14 mouse cellular contexts compared by ENCODE assay signal in the genomic region with DNA sequence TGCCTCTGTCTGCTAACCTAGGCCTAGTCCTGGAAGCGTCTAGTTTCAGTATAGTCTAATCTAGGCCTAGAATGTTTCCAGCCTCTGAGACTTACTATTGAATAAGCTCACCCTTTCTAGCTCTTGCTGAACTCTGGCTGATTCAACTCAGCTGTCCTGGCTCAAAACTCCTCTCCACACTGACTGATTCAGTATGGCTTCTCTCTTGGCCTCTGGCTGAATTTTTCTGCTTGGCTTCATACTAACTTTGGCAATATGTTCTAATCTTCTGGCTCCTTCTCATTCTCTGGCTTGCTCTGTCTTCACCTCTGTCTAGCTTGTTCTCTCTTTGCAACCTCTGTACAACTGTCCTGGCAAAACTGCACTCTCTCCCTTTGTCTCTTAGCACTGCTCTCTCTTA. TPM values are rescaled to one million over a fixed set of nuclear protein-coding genes. Genes with fewer than 3 reads are reported as not detected.
DNase-seq lines count a peak whose midpoint lies in the region; ATAC-seq and TF ChIP-seq lines count a peak whose summit lies in the region.
"Had no signal": no experiment of that assay in that cellular context is flagged by ENCODE, and none has a peak within 500 bp of the region (broad histone marks: within the 10 kb centered on the region; RNA-seq: fewer than 3 reads in every experiment).

No protein-coding gene starts in this region.

- no peaks in the 10 kb centered on the region for H3K27me3 ChIP-seq in kidney, adult 2 months (replicated peaks; ENCODE audit: control insufficient read depth, insufficient read depth, low read length)
- no peaks in the 10 kb centered on the region for H3K27me3 ChIP-seq in liver, embryonic 13.5 days
- H3K27me3 ChIP-seq: embryonic facial prominence, embryonic 12.5 days; forebrain, embryonic 15.5 days; midbrain, embryonic 13.5 days had no signal

- no peak for TF ChIP-seq POLR2A in kidney, adult 2 months (IDR thresholded peaks at IDR 0.05; ENCODE audit: low read depth, low read length)
- no peak for TF ChIP-seq POLR2A in lung, adult 2 months (IDR thresholded peaks at IDR 0.05; ENCODE audit: borderline replicate concordance, extremely low read depth, low read depth, low read length)

- H3K27ac ChIP-seq in kidney, adult 2 months (ENCODE audit: insufficient read depth, low read depth, low read length): peak overlapping the region; percentile 85; the same call in 1 of the 2 replicates
- H3K27ac ChIP-seq in liver, embryonic 13.5 days: peak overlapping the region; percentile 32
- H3K27ac ChIP-seq: embryonic facial prominence, embryonic 12.5 days; forebrain, embryonic 15.5 days; hindbrain, embryonic 14.5 days; midbrain, embryonic 13.5 days had no signal

- peak; percentile 58 for DNase-seq in kidney, adult 2 months
- DNase-seq in kidney, adult 11 months: no peak
- DNase-seq in lung, postnatal 25 days (ENCODE audit: low spot score): peak; percentile 47
- DNase-seq in lung, adult 2 months: no peak
- no peak for DNase-seq in liver, embryonic 13.5 days
- no peak for DNase-seq in layer of hippocampus, postnatal 36 days
- DNase-seq: cerebellum, adult 9-11 months; lung, embryonic 14.5 days had no signal

- H3K9ac ChIP-seq in liver, embryonic 13.5 days: no peak overlapping the region
- H3K9ac ChIP-seq: embryonic facial prominence, embryonic 12.5 days; forebrain, embryonic 15.5 days; hindbrain, embryonic 14.5 days; lung, embryonic 14.5 days; midbrain, embryonic 13.5 days had no signal

- peaks cover 36% of the 10 kb centered on the region for H3K4me1 ChIP-seq in kidney, adult 2 months (ENCODE audit: control insufficient read depth, insufficient read depth, low read length)
- H3K4me1 ChIP-seq in lung, adult 2 months (ENCODE audit: control insufficient read depth, insufficient read depth, low read length): peaks cover 26% of the 10 kb centered on the region
- peaks cover 55% of the 10 kb centered on the region for H3K4me1 ChIP-seq in liver, embryonic 13.5 days (replicated peaks)
- H3K4me1 ChIP-seq: embryonic facial prominence, embryonic 12.5 days had no signal

- H3K4me2 ChIP-seq in liver, embryonic 13.5 days: no peak overlapping the region
- H3K4me2 ChIP-seq: embryonic facial prominence, embryonic 12.5 days; forebrain, embryonic 15.5 days; hindbrain, embryonic 14.5 days; lung, embryonic 14.5 days; midbrain, embryonic 13.5 days had no signal

- no peaks in the 10 kb centered on the region for H3K9me3 ChIP-seq in liver, embryonic 13.5 days (replicated peaks)
- H3K9me3 ChIP-seq: embryonic facial prominence, embryonic 12.5 days; forebrain, embryonic 15.5 days; midbrain, embryonic 13.5 days had no signal

- 76% methylated on average over 1 of the region's 1 CpGs for WGBS in kidney, adult 2 months
- WGBS in lung, adult 2 months: 79% methylated on average over 1 of the region's 1 CpGs
- WGBS in liver, embryonic 13.5 days (ENCODE audit: insufficient replicate concordance): 83% methylated on average over 1 of the region's 1 CpGs

- H3K36me3 ChIP-seq in kidney, adult 2 months (ENCODE audit: control insufficient read depth, insufficient read depth, low read length): no peaks in the 10 kb centered on the region
- peaks cover 43% of the 10 kb centered on the region for H3K36me3 ChIP-seq in liver, embryonic 13.5 days

- H3K4me3 ChIP-seq in kidney, adult 2 months (ENCODE audit: insufficient read depth, low read depth, low read length): no peak overlapping the region
- H3K4me3 ChIP-seq in lung, adult 2 months (replicated peaks; ENCODE audit: extremely low read depth, low read depth, low read length): no peak overlapping the region
- no peak overlapping the region for H3K4me3 ChIP-seq in liver, embryonic 13.5 days (replicated peaks)
- H3K4me3 ChIP-seq: embryonic facial prominence, embryonic 12.5 days; forebrain, embryonic 15.5 days; midbrain, embryonic 13.5 days had no signal

- TF ChIP-seq CTCF in kidney, adult 2 months (conservative IDR thresholded peaks at IDR 0.05; ENCODE audit: insufficient read depth, insufficient read length, low read depth, low read length): no peak
- no peak for TF ChIP-seq CTCF in lung, adult 2 months (IDR thresholded peaks at IDR 0.05; ENCODE audit: insufficient read depth, low read length)

- no peak for ATAC-seq in liver, embryonic 13.5 days (ENCODE audit: low read depth)
- ATAC-seq in erythroid progenitor cell, adult 5-6 weeks (replicated peaks; ENCODE audit: low FRiP score, poor library complexity, severe bottlenecking): no peak
- ATAC-seq: CD4-positive, CD25-positive, alpha-beta regulatory T cell, adult 4 months; forebrain, embryonic 15.5 days; midbrain, embryonic 13.5 days had no signal

RNA-seq across cellular contexts. Expression of a gene that starts 35.7 kb away (rescaled TPM):
- 18.9 and 20.6 TPM in 2 replicates for polyA plus RNA-seq in kidney, adult 2 months (2012; rRNA removed)
- polyA plus RNA-seq in lung, adult 2 months (2012; rRNA removed): 21.5 and 24.4 TPM in 2 replicates
- polyA plus RNA-seq in liver, embryonic 13.5 days (2015; fragmentation: Nextera tagmentation; extraction: Ambion mirVana): 6.8 and 7.0 TPM in 2 replicates
- total RNA-seq in layer of hippocampus, postnatal 36 days (2021): 10 to 100 TPM; 25.4 to 30.9 TPM
- total RNA-seq in erythroid progenitor cell, adult 5-6 weeks (2015; ENCODE audit: low replicate concordance): 10.8 and 16.8 TPM in 2 replicates
- total RNA-seq in erythroid progenitor cell, adult 5-6 weeks (2017; ENCODE audit: low replicate concordance): 18.9 and 37.5 TPM in 2 replicates

RNA-seq across cellular contexts. Expression of a gene that starts 59.7 kb away (rescaled TPM):
- 12.4 and 16.8 TPM in 2 replicates for polyA plus RNA-seq in kidney, adult 2 months (2012; rRNA removed)
- polyA plus RNA-seq in lung, adult 2 months (2012; rRNA removed): 16.0 and 16.2 TPM in 2 replicates
- polyA plus RNA-seq in liver, embryonic 13.5 days (2015; fragmentation: Nextera tagmentation; extraction: Ambion mirVana): 0.06 and 0.20 TPM in 2 replicates
- 1 to 10 TPM; 4.1 to 4.7 TPM for total RNA-seq in layer of hippocampus, postnatal 36 days (2021)
- total RNA-seq in erythroid progenitor cell, adult 5-6 weeks (2015; ENCODE audit: low replicate concordance): 1.1 and 1.3 TPM in 2 replicates
- 0.30 and 0.39 TPM in 2 replicates for total RNA-seq in erythroid progenitor cell, adult 5-6 weeks (2017; ENCODE audit: low replicate concordance)

Comparison
In these comparisons a context has a peak if more than half of its experiments do, and no peak if none do; other contexts are left out.
1. DNase-seq: peak in kidney, adult 2 months (single experiment) and lung, postnatal 25 days (single experiment); none in kidney, adult 11 months (single experiment), lung, adult 2 months (single experiment), liver, embryonic 13.5 days (single experiment) and layer of hippocampus, postnatal 36 days (0 of 2).
2. RNA of a gene that starts 59.7 kb away (polyA plus RNA-seq): 16.0 to 16.2 TPM in lung, adult 2 months and 12.4 to 16.8 TPM in kidney, adult 2 months; 0.06 to 0.20 TPM in liver, embryonic 13.5 days; every median in the first group is over 10 times any median in the second.